8 mouse cellular contexts compared by ENCODE assay signal in genomic region chr1:62724461-62725021, GRCm38 (mm10). TPM values are rescaled to one million over a fixed set of nuclear protein-coding genes. Genes with fewer than 3 reads are reported as not detected.
DNase-seq lines count a peak whose midpoint lies in the region; ATAC-seq and TF ChIP-seq lines count a peak whose summit lies in the region.

No protein-coding gene starts in this region.

- no peak for DNase-seq in CH12.LX (ENCODE audit: extremely low read depth)
- peak; percentile 66 for DNase-seq in heart, postnatal 25 days (ENCODE audit: low spot score)
- no peak for DNase-seq in liver, postnatal 0 days
- DNase-seq in thymus, postnatal 36 days, result no peak
- DNase-seq in layer of hippocampus, adult 9-10 months (ENCODE audit: low spot score), result no peak
- DNase-seq in thymus, adult 18-20 months, result no peak
- DNase-seq in T-cell, adult 2 months (ENCODE audit: low spot score), result no peak

- H3K36me3 ChIP-seq in CH12.LX (replicated peaks in 1 of 2; ENCODE audit: control insufficient read depth in 1 of 2, insufficient read depth in 1 of 2, low read length in 1 of 2), result peaks cover 26 to 65% of the 10 kb centered on the region in 2 experiments
- no peaks in the 10 kb centered on the region for H3K36me3 ChIP-seq in liver, postnatal 0 days (replicated peaks; ENCODE audit: insufficient read depth, low read length)

- no peak for TF ChIP-seq EP300 in CH12.LX (IDR thresholded peaks at IDR 0.05; ENCODE audit: low read length)
- TF ChIP-seq EP300 in liver, postnatal 0 days (IDR thresholded peaks at IDR 0.05; ENCODE audit: low read depth), result peak; percentile 49

- TF ChIP-seq POLR2A in CH12.LX (IDR thresholded peaks at IDR 0.05; ENCODE audit: low read depth, low read length), result no peak

- H3K27ac ChIP-seq in CH12.LX (ENCODE audit: insufficient read depth, low read depth), result no peak overlapping the region
- H3K27ac ChIP-seq in brown adipose tissue, adult 24 weeks (replicated peaks; ENCODE audit: low read depth, low read length), result peak overlapping the region; percentile 97
- H3K27ac ChIP-seq in liver, postnatal 0 days (ENCODE audit: low read depth), result peak overlapping the region; percentile 69

- no peak overlapping the region for H3K4me3 ChIP-seq in CH12.LX (replicated peaks in 1 of 3; ENCODE audit: low read depth in 2 of 3, low read length in 2 of 3, poor library complexity in 1 of 3)
- H3K4me3 ChIP-seq in brown adipose tissue, adult 24 weeks (ENCODE audit: insufficient read depth, low read depth, low read length), result peak overlapping the region; percentile 10
- H3K4me3 ChIP-seq in liver, postnatal 0 days (ENCODE audit: low read depth, low read length), result no peak overlapping the region

- no peak for TF ChIP-seq RAD21 in CH12.LX (IDR thresholded peaks at IDR 0.05; ENCODE audit: low read depth, low read length)

- H3K79me2 ChIP-seq in CH12.LX (replicated peaks; ENCODE audit: control insufficient read depth, extremely low read depth, insufficient read depth, poor library complexity, severe bottlenecking), result peaks cover 13% of the 10 kb centered on the region

- no peak overlapping the region for H3K9ac ChIP-seq in CH12.LX (ENCODE audit: insufficient read depth, low read depth)
- H3K9ac ChIP-seq in liver, postnatal 0 days (replicated peaks), result no peak overlapping the region

- ATAC-seq in liver, postnatal 0 days, result peak; percentile 55

- intact Hi-C loops in heart, postnatal 25 days (cut with DNase I), result no loop called here

- H3K4me2 ChIP-seq in CH12.LX (ENCODE audit: insufficient read depth, low read depth, poor library complexity, severe bottlenecking), result no peak overlapping the region
- H3K4me2 ChIP-seq in liver, postnatal 0 days (ENCODE audit: low read depth, low read length), result 0 out of 2 replicates have a peak overlapping the region, but pooled peaks have one; percentile 8

- 42% methylated on average over 6 of the region's 6 CpGs for WGBS in liver, postnatal 0 days (ENCODE audit: insufficient replicate concordance)

- in situ Hi-C loops in CH12.LX (cut with MboI; ENCODE audit: low pct_ligation_motif_present, low pct_unique_long_range_greater_than_20kb, low sequenced_read_pairs), result loop anchor here (25.0 kb wide), 3 partner anchors 537 to 1587 kb away; no protein-coding TSS in a partner anchor

- peaks cover 7% of the 10 kb centered on the region for H3K9me3 ChIP-seq in CH12.LX (replicated peaks; ENCODE audit: low read length)
- no peaks in the 10 kb centered on the region for H3K9me3 ChIP-seq in liver, postnatal 0 days (ENCODE audit: low read length)

- peaks cover 7 to 63% of the 10 kb centered on the region in 2 experiments; a peak in 3 of 4 replicates for H3K4me1 ChIP-seq in CH12.LX (ENCODE audit: control insufficient read depth in 1 of 2, insufficient read depth in 2 of 2)
- peaks cover 66% of the 10 kb centered on the region for H3K4me1 ChIP-seq in brown adipose tissue, adult 24 weeks (ENCODE audit: control insufficient read depth, insufficient read depth, insufficient read length, low read length)
- H3K4me1 ChIP-seq in liver, postnatal 0 days (ENCODE audit: insufficient read depth), result peaks cover 19% of the 10 kb centered on the region

- dilution Hi-C loops in CH12.LX (cut with MboI; ENCODE audit: extremely low pct_ligation_motif_present, extremely low pct_unique_long_range_greater_than_20kb, low sequenced_read_pairs), result no loop called here

- no peaks in the 10 kb centered on the region for H3K27me3 ChIP-seq in CH12.LX (replicated peaks)
- H3K27me3 ChIP-seq in liver, postnatal 0 days (ENCODE audit: insufficient read depth, low read length), result no peaks in the 10 kb centered on the region

- TF ChIP-seq CTCF in CH12.LX (conservative IDR thresholded peaks at IDR 0.05 in 1 of 2, IDR thresholded peaks at IDR 0.05 in 1 of 2; ENCODE audit: low read depth in 2 of 2, low read length in 2 of 2), result no peak
- no peak for TF ChIP-seq CTCF in liver, postnatal 0 days (IDR thresholded peaks at IDR 0.05; ENCODE audit: low read depth)

TF ChIP-seq in CH12.LX, 34 proteins besides CTCF, POLR2A, EP300 and RAD21:
- TF ChIP-seq ZNF384 (IDR thresholded peaks at IDR 0.05; ENCODE audit: low read depth, low read length) (peak; percentile 26), POLR2AphosphoS2 (IDR thresholded peaks at IDR 0.05; ENCODE audit: low read depth, low read length) (no peak), KAT2A (IDR thresholded peaks at IDR 0.05; ENCODE audit: insufficient replicate concordance, low read length) (no peak), CHD2 (IDR thresholded peaks at IDR 0.05; ENCODE audit: low read length) (no peak), JUN (IDR thresholded peaks at IDR 0.05; ENCODE audit: insufficient read depth, low read depth, low read length) (no peak)

RNA-seq across cellular contexts. Expression of gene Nrp2, which starts 21.5 kb away (rescaled TPM):
- total RNA-seq in CH12.LX (2012; rRNA removed), result 15.6 and 17.3 TPM in 2 replicates
- total RNA-seq in CH12.LX (2014; rRNA removed), result 15.7 and 16.4 TPM in 2 replicates
- 22.9 and 24.4 TPM in 2 replicates for polyA plus RNA-seq in CH12.LX (2012; ENCODE audit: insufficient read length, low read depth)
- 40.3 and 43.2 TPM in 2 replicates for polyA plus RNA-seq in brown adipose tissue, adult 24 weeks (2012; ENCODE audit: insufficient read depth, insufficient read length, missing spikeins)
- 10 to 100 TPM; 27.6 to 33.6 TPM for total RNA-seq in heart, postnatal 25 days (2021)
- 0.86 and 0.96 TPM in 2 replicates for polyA plus RNA-seq in liver, postnatal 0 days (2015; fragmentation: Nextera tagmentation; extraction: Ambion mirVana)

Comparison
In these comparisons a context has a peak if more than half of its experiments do, and no peak if none do; other contexts are left out.
1. RNA of gene Nrp2, which starts 21.5 kb away (polyA plus RNA-seq): 40.3 to 43.2 TPM in brown adipose tissue, adult 24 weeks and 22.9 to 24.4 TPM in CH12.LX; 0.86 to 0.96 TPM in liver, postnatal 0 days; every median in the first group is over 10 times any median in the second.